Mouse (Mus musculus): ENCODE measurements around the gene Slc25a29.

- TF ChIP-seq CTCF (conservative IDR thresholded peaks at IDR 0.05; ENCODE audit: insufficient read depth, insufficient read length, low read depth, low read length) (no peak), POLR2A (IDR thresholded peaks at IDR 0.05; ENCODE audit: low read depth, low read length) (no peak)
Measured at GRCm38 (mm10) chr12:108835840-108836409, at the start of gene Slc25a29, which contains the start of gene Slc25a47.

All from kidney, adult 2 months (tissue).